Mouse (Mus musculus) limb, embryonic 13.5 days (tissue): Measurements from ENCODE around the gene Ncoa6. TPM values are rescaled to one million over a fixed set of nuclear protein-coding genes. Genes with fewer than 3 reads are reported as not detected.

ENCODE experiments used
- ATAC-seq: fragments of 200-750 bp; cut with Nextera tagmentation; 2 replicates; pipeline ENCODE4 v1.8.0; 2017; ENCODE audit warnings: low read depth, moderate number of reproducible peaks, moderate TSS enrichment; ENCODE audit not compliant: low FRiP score
- H3K27ac ChIP-seq: fragments of 300-500 bp; sonication (generic); 2 replicates; pipeline ENCODE4 v1.5.1; 2015; ENCODE audit warnings: inconsistent platforms, mild to moderate bottlenecking, moderate library complexity
- H3K27me3 ChIP-seq: fragments of 300-500 bp; sonication (generic); 2 replicates; pipeline ENCODE4 v1.6.1; 2015; ENCODE audit warnings: mild to moderate bottlenecking, inconsistent platforms
- H3K36me3 ChIP-seq: fragments of 300-500 bp; sonication (generic); 2 replicates; pipeline ENCODE4 v1.6.1; 2015; ENCODE audit warnings: inconsistent platforms, mild to moderate bottlenecking, moderate library complexity
- H3K4me1 ChIP-seq: fragments of 300-500 bp; sonication (generic); 2 replicates; pipeline ENCODE4 v1.6.1; 2015; ENCODE audit warnings: inconsistent platforms
- H3K4me2 ChIP-seq: fragments of 300-500 bp; sonication (generic); replicated peaks from 2 replicates; pipeline ENCODE4 v1.6.1; 2015; ENCODE audit warnings: inconsistent platforms, mild to moderate bottlenecking, moderate library complexity
- H3K4me3 ChIP-seq: fragments of 300-500 bp; sonication (generic); 2 replicates; pipeline ENCODE4 v1.5.1; 2015; ENCODE audit warnings: moderate library complexity, mild to moderate bottlenecking, inconsistent platforms
- H3K9ac ChIP-seq: fragments of 300-500 bp; sonication (generic); 2 replicates; pipeline ENCODE4 v1.6.1; 2015; ENCODE audit warnings: mild to moderate bottlenecking, inconsistent platforms
- H3K9me3 ChIP-seq: fragments of 300-500 bp; sonication (generic); 2 replicates; pipeline ENCODE4 v1.6.1; 2016; ENCODE audit warnings: inconsistent platforms
- WGBS: fragments of 180-500 bp; shearing (Covaris S2); methylation state at CpG from one replicate; pipeline ENCODE4 v1.1.7; 2015; 5-methylcytosine and 5-hydroxymethylcytosine counted together
- polyA plus RNA-seq: library from polyadenylated mRNA; unstranded; fragments of >200 nt; fragmentation: Nextera tagmentation; extraction: Ambion mirVana; gene quantifications from 2 replicates; pipeline ENCODE4 v1.2.1, GENCODE M21; 2015

Gene Ncoa6
- 23.7 and 24.7 TPM in 2 replicates for polyA plus RNA-seq

- ATAC-seq: peak; percentile 72; the same call in 1 of the 2 replicates
- WGBS: under 1% methylated on average over 70 of the region's 72 CpGs
- peak within 1 kb of the TSS; percentile 85 for H3K27ac ChIP-seq
Measured at GRCm38 (mm10) chr2:155473570-155474088, at the start of gene Ncoa6. Gene Ncoa6 (minus strand): TSS chr2:155473894.

GRCm38 (mm10) chr2:155518531-155519270 is 45.0 kb upstream of the Ncoa6 start:
- Histone ChIP-seq H3K36me3 (no peaks in the 10 kb centered on the region), H3K27me3 (peaks cover 18% of the 10 kb centered on the region), H3K27ac (no peak overlapping the region), H3K4me2 (peak overlapping the region; percentile 83), H3K4me1 (peaks cover 19% of the 10 kb centered on the region), H3K9me3 (no peaks in the 10 kb centered on the region), H3K9ac (peak overlapping the region; percentile 77), H3K4me3 (peak overlapping the region; percentile 72)
- WGBS: 23% methylated on average over 18 of the region's 18 CpGs
- ATAC-seq: no peak

More at GRCm38 (mm10) chr2:155473570-155474088, at the start of gene Ncoa6:
- no peaks in the 10 kb centered on the region for H3K9me3 ChIP-seq
- no peaks in the 10 kb centered on the region for H3K36me3 ChIP-seq
- peaks cover 33% of the 10 kb centered on the region for H3K4me1 ChIP-seq
- peak within 1 kb of the TSS; percentile 86 for H3K4me2 ChIP-seq
- peak within 1 kb of the TSS; percentile 98 for H3K9ac ChIP-seq
- no peaks in the 10 kb centered on the region for H3K27me3 ChIP-seq
- H3K4me3 ChIP-seq: peak within 1 kb of the TSS; percentile 84

GRCm38 (mm10) chr2:155517455-155518423 is 44.0 kb upstream of the Ncoa6 start, which contains the start of the genes Acss2 and Ggt7:
Gene Acss2 (plus strand): TSS chr2:155517948.
Gene Ggt7 (minus strand): TSS chr2:155518237.
- peak within 1 kb of the TSS; percentile 83 for H3K4me2 ChIP-seq
- 5% methylated on average over 70 of the region's 70 CpGs for WGBS
- H3K4me1 ChIP-seq: peaks cover 19% of the 10 kb centered on the region
- peak within 1 kb of the TSS; percentile 52 for H3K27ac ChIP-seq
- H3K9me3 ChIP-seq: no peaks in the 10 kb centered on the region
- H3K9ac ChIP-seq: peak within 1 kb of the TSS; percentile 77
- peaks cover 19% of the 10 kb centered on the region for H3K27me3 ChIP-seq
- peak within 1 kb of the TSS; percentile 72 for H3K4me3 ChIP-seq
- ATAC-seq: peak; percentile 99
- no peaks in the 10 kb centered on the region for H3K36me3 ChIP-seq

GRCm38 (mm10) chr2:155515941-155516340 is 42.2 kb upstream of the Ncoa6 start:
- WGBS: 9% methylated on average over 1 of the region's 1 CpGs
- H3K4me3 ChIP-seq: no peak overlapping the region
- H3K4me1 ChIP-seq: peaks cover 19% of the 10 kb centered on the region
- peaks cover 19% of the 10 kb centered on the region for H3K27me3 ChIP-seq
- no peak overlapping the region for H3K27ac ChIP-seq
- H3K9me3 ChIP-seq: no peaks in the 10 kb centered on the region
- no peak overlapping the region for H3K4me2 ChIP-seq
- no peaks in the 10 kb centered on the region for H3K36me3 ChIP-seq
- ATAC-seq: no peak
- no peak overlapping the region for H3K9ac ChIP-seq

- no peak overlapping the region for H3K27ac ChIP-seq
- no peaks in the 10 kb centered on the region for H3K36me3 ChIP-seq
- no peaks in the 10 kb centered on the region for H3K9me3 ChIP-seq
- H3K4me3 ChIP-seq: peak overlapping the region; percentile 48
- 2% methylated on average over 21 of the region's 23 CpGs for WGBS
- H3K9ac ChIP-seq: peak overlapping the region; percentile 64
- no peak for ATAC-seq
- peak overlapping the region; percentile 79 for H3K4me2 ChIP-seq
- H3K27me3 ChIP-seq: peaks cover 19% of the 10 kb centered on the region
- H3K4me1 ChIP-seq: peaks cover 19% of the 10 kb centered on the region
Measured at GRCm38 (mm10) chr2:155514666-155515065, 41.0 kb upstream of the Ncoa6 start.

GRCm38 (mm10) chr2:155513543-155513942 is 39.8 kb upstream of the Ncoa6 start:
- no peaks in the 10 kb centered on the region for H3K36me3 ChIP-seq
- H3K27ac ChIP-seq: no peak overlapping the region
- H3K9ac ChIP-seq: no peak overlapping the region
- 68% methylated on average over 5 of the region's 5 CpGs for WGBS
- ATAC-seq: no peak
- no peaks in the 10 kb centered on the region for H3K9me3 ChIP-seq
- peaks cover 19% of the 10 kb centered on the region for H3K27me3 ChIP-seq
- peaks cover 14% of the 10 kb centered on the region for H3K4me1 ChIP-seq
- H3K4me3 ChIP-seq: no peak overlapping the region
- H3K4me2 ChIP-seq: peak overlapping the region; percentile 79; the same call in 1 of the 2 replicates

- no peak overlapping the region for H3K4me3 ChIP-seq
- no peaks in the 10 kb centered on the region for H3K9me3 ChIP-seq
- no peak overlapping the region for H3K9ac ChIP-seq
- no peak overlapping the region for H3K27ac ChIP-seq
- peaks cover 19% of the 10 kb centered on the region for H3K27me3 ChIP-seq
- peaks cover 12% of the 10 kb centered on the region for H3K4me1 ChIP-seq
- no peak overlapping the region for H3K4me2 ChIP-seq
- no peaks in the 10 kb centered on the region for H3K36me3 ChIP-seq
- WGBS: 54% methylated on average over 4 of the region's 4 CpGs
- ATAC-seq: no peak
Measured at GRCm38 (mm10) chr2:155512479-155512878, 38.8 kb upstream of the Ncoa6 start.

- H3K4me3 ChIP-seq: no peak overlapping the region
- no peak for ATAC-seq
- H3K4me1 ChIP-seq: peaks cover 11% of the 10 kb centered on the region
- no peak overlapping the region for H3K27ac ChIP-seq
- H3K4me2 ChIP-seq: no peak overlapping the region
- no peaks in the 10 kb centered on the region for H3K27me3 ChIP-seq
- no peaks in the 10 kb centered on the region for H3K9me3 ChIP-seq
- peaks cover 3% of the 10 kb centered on the region; the same call in 1 of the 2 replicates for H3K36me3 ChIP-seq
- whole genome bisulfite sequencing: 70% methylated on average over 10 of the region's 10 CpGs
- H3K9ac ChIP-seq: no peak overlapping the region
Measured at GRCm38 (mm10) chr2:155507721-155508470, 34.2 kb upstream of the Ncoa6 start.

- H3K4me2 ChIP-seq: no peak overlapping the region
- H3K9ac ChIP-seq: no peak overlapping the region
- H3K9me3 ChIP-seq: no peaks in the 10 kb centered on the region
- H3K27ac ChIP-seq: no peak overlapping the region
- WGBS: 90% methylated on average over 9 of the region's 9 CpGs
- no peaks in the 10 kb centered on the region for H3K27me3 ChIP-seq
- peaks cover 11% of the 10 kb centered on the region for H3K4me1 ChIP-seq
- H3K4me3 ChIP-seq: no peak overlapping the region
- no peak for ATAC-seq
- H3K36me3 ChIP-seq: peaks cover 3% of the 10 kb centered on the region; the same call in 1 of the 2 replicates
Measured at GRCm38 (mm10) chr2:155505811-155506210, 32.1 kb upstream of the Ncoa6 start.

- WGBS: 52% methylated on average over 13 of the region's 13 CpGs
- H3K27me3 ChIP-seq: no peaks in the 10 kb centered on the region
- ATAC-seq: no peak; the same call in 1 of the 2 replicates
Measured at GRCm38 (mm10) chr2:155504440-155505355, 31.0 kb upstream of the Ncoa6 start.

More at GRCm38 (mm10) chr2:155504440-155505355, 31.0 kb upstream of the Ncoa6 start:
- Histone ChIP-seq H3K4me3 (no peak overlapping the region), H3K4me2 (no peak overlapping the region; the same call in 1 of the 2 replicates), H3K4me1 (peaks cover 11% of the 10 kb centered on the region), H3K9ac (no peak overlapping the region), H3K36me3 (peaks cover 3% of the 10 kb centered on the region; the same call in 1 of the 2 replicates), H3K9me3 (no peaks in the 10 kb centered on the region), H3K27ac (no peak overlapping the region)
